Mouse (Mus musculus) stomach, postnatal 0 days (tissue): ENCODE data around the gene Actr6. TPM values are rescaled to one million over a fixed set of nuclear protein-coding genes. Genes with fewer than 3 reads are reported as not detected.
"Not testable (repeated sequence)": the region's sequence is repeated elsewhere in the genome, so short reads cannot be mapped to it uniquely, and the experiment has no call there.

Experiments
- ATAC-seq: fragments of 200-750 bp; cut with Nextera tagmentation; 2 replicates; pipeline ENCODE4 v1.8.0; 2017; ENCODE audit not compliant: low FRiP score, low TSS enrichment
- DNase-seq: peaks from one replicate; pipeline ENCODE4 v3.0.0-alpha.2; 2016; ENCODE audit warnings: low spot score
- H3K27ac ChIP-seq: fragments of 300-500 bp; sonication (generic); replicated peaks from 2 replicates; pipeline ENCODE4 v1.5.1; 2014; ENCODE audit warnings: mild to moderate bottlenecking, control low read depth
- H3K27me3 ChIP-seq: fragments of 300-500 bp; sonication (generic); 2 replicates; pipeline ENCODE4 v1.6.1; 2014; ENCODE audit warnings: low read length; ENCODE audit not compliant: control insufficient read depth, insufficient read depth
- H3K36me3 ChIP-seq: fragments of 300-500 bp; sonication (generic); 2 replicates; pipeline ENCODE4 v1.6.1; 2014; ENCODE audit warnings: low read length, mixed read lengths; ENCODE audit not compliant: control insufficient read depth, insufficient read depth
- H3K4me1 ChIP-seq: fragments of 300-500 bp; sonication (generic); replicated peaks from 2 replicates; pipeline ENCODE4 v1.6.1; 2014; ENCODE audit warnings: antibody characterized with exemption; ENCODE audit not compliant: control insufficient read depth, insufficient read depth
- H3K4me2 ChIP-seq: fragments of 300-500 bp; sonication (generic); replicated peaks from 2 replicates; pipeline ENCODE4 v1.6.1; 2014; ENCODE audit warnings: low read depth, mild to moderate bottlenecking, control low read depth, moderate library complexity
- H3K4me3 ChIP-seq: fragments of 300-500 bp; sonication (generic); 2 replicates; pipeline ENCODE4 v1.5.1; 2014; ENCODE audit warnings: low read depth, low read length, control low read depth
- H3K9ac ChIP-seq: fragments of 300-500 bp; sonication (generic); 2 replicates; pipeline ENCODE4 v1.6.1; 2014; ENCODE audit warnings: mild to moderate bottlenecking, low read length, control low read depth, mixed read lengths
- H3K9me3 ChIP-seq: fragments of 300-500 bp; sonication (generic); 2 replicates; pipeline ENCODE4 v1.6.1; 2016; ENCODE audit warnings: low read length; ENCODE audit not compliant: control insufficient read depth
- CTCF ChIP-seq: IDR thresholded peaks from 2 replicates; pipeline ENCODE4 v1.5.1; 2016; ENCODE audit warnings: antibody characterized with exemption, low read depth, mild to moderate bottlenecking, moderate library complexity
- EP300 ChIP-seq: optimal IDR thresholded peaks from 2 replicates; pipeline ENCODE3; 2016; ENCODE audit warnings: antibody characterized with exemption
- WGBS: fragments of 180-500 bp; shearing (Covaris S2); extraction: QIAGEN DNeasy Blood & Tissue Kit; methylation state at CpG from one replicate; pipeline ENCODE4 v1.1.7; 2014; 5-methylcytosine and 5-hydroxymethylcytosine counted together
- polyA plus RNA-seq: library from polyadenylated mRNA; unstranded; fragments of >200 nt; fragmentation: Nextera tagmentation; extraction: Ambion mirVana; gene quantifications from 2 replicates; pipeline ENCODE4 v1.2.1, GENCODE M21; 2015

Gene Actr6
- polyA plus RNA-seq, 1 experiment from 2014 or later, result 17.1 TPM

DNA sequence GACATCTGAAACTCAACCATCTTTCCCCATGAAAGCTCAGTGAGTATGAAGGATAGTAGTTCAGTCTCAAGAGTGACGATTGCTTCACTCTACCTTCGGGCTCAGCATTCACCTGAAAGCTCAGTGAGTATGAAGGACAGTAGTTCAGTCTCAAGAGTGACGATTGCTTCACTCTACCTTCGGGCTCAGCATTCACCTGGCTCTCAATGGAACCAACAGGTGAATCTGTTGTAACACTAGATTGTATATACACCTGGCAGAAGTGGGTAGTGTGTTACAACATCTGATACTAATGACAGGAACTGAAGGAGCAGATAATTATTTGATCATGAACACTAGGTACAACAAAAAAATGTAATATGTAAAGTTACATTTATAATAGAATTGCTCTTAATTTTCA is 50.4 kb downstream of the Actr6 start:
- ATAC-seq (no peak), DNase-seq (no peak)
- WGBS, result 85% methylated on average over 4 of the region's 4 CpGs
- no peak overlapping the region for H3K27ac ChIP-seq
- no peak for TF ChIP-seq CTCF
- no peak for TF ChIP-seq EP300
- no peak overlapping the region for H3K9ac ChIP-seq
- H3K4me3 ChIP-seq, result no peak overlapping the region
- 0 out of 2 replicates have a peak, but pooled peaks cover under 1% of the 10 kb centered on the region for H3K36me3 ChIP-seq
- peaks cover 5% of the 10 kb centered on the region; the same call in 1 of the 2 replicates for H3K4me1 ChIP-seq
- no peak overlapping the region for H3K4me2 ChIP-seq
- H3K9me3 ChIP-seq, result no peaks in the 10 kb centered on the region
- no peaks in the 10 kb centered on the region for H3K27me3 ChIP-seq

GRCm38 (mm10) chr10:89680517-89680916 is 51.6 kb downstream of the Actr6 start:
- H3K9me3 ChIP-seq, result no peaks in the 10 kb centered on the region
- no peak overlapping the region for H3K4me3 ChIP-seq
- ATAC-seq (peak; percentile 46; the same call in 1 of the 2 replicates), DNase-seq (no peak)
- H3K27ac ChIP-seq, result no peak overlapping the region
- H3K36me3 ChIP-seq, result 0 out of 2 replicates have a peak, but pooled peaks cover 2% of the 10 kb centered on the region
- H3K27me3 ChIP-seq, result no peaks in the 10 kb centered on the region
- peaks cover 5% of the 10 kb centered on the region; the same call in 1 of the 2 replicates for H3K4me1 ChIP-seq
- no peak overlapping the region for H3K4me2 ChIP-seq
- TF ChIP-seq CTCF (no peak), EP300 (no peak)
- 83% methylated on average over 3 of the region's 3 CpGs for WGBS
- no peak overlapping the region for H3K9ac ChIP-seq

GRCm38 (mm10) chr10:89679448-89679847 is 52.6 kb downstream of the Actr6 start:
- Histone ChIP-seq H3K4me2 (no peak overlapping the region), H3K27me3 (no peaks in the 10 kb centered on the region), H3K36me3 (0 out of 2 replicates have a peak, but pooled peaks cover 2% of the 10 kb centered on the region), H3K9me3 (no peaks in the 10 kb centered on the region), H3K9ac (no peak overlapping the region), H3K4me1 (no peaks in the 10 kb centered on the region), H3K4me3 (no peak overlapping the region), H3K27ac (no peak overlapping the region)
- no peak for TF ChIP-seq EP300
- TF ChIP-seq CTCF, result no peak
- DNase-seq (no peak), ATAC-seq (no peak)
- WGBS, result 97% methylated on average over 1 of the region's 1 CpGs

DNA sequence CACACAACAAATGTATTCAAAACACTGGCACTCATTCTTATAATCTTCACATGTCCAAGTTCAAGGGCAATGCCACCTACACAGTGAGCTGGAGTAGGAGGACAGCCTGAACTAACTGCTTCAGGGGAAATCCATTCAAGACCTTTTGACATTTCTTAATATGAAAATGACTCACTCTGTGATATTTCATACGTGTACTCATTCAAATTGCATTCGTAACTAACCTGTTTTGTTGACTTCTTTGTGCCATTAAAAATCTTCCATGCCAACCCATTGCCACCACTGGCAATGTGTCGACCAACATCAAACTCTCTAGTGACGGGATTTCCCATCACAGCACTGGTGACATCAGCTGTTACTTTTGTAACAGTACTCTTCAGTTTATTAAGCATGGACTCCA is 54.0 kb downstream of the Actr6 start:
- ATAC-seq (no peak), DNase-seq (no peak)
- Histone ChIP-seq H3K4me1 (no peaks in the 10 kb centered on the region), H3K27ac (no peak overlapping the region), H3K4me2 (no peak overlapping the region), H3K27me3 (no peaks in the 10 kb centered on the region), H3K4me3 (no peak overlapping the region), H3K36me3 (0 out of 2 replicates have a peak, but pooled peaks cover 2% of the 10 kb centered on the region), H3K9me3 (no peaks in the 10 kb centered on the region), H3K9ac (no peak overlapping the region)
- TF ChIP-seq EP300, result no peak
- no peak for TF ChIP-seq CTCF
- WGBS, result 76% methylated on average over 4 of the region's 4 CpGs

DNA sequence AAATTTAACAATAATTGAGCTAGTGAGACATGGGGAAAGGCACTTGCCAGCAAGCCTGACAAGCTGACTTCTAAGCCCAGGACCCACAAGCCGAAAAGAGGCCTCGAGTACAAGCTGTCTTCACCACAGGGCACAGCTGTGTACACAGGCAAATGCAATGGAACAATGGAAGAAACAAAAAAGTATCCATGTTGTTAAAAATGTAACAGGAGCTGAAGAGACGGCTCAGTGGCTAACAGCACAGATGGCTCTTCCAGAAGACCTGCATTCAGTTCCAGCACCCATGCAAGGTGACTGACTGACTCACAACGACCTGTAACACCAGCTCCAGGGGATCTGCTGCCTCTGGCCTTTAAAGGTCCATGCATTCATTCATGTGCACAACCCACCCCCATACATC is 55.5 kb downstream of the Actr6 start:
- Histone ChIP-seq H3K27ac (no peak overlapping the region), H3K36me3 (0 out of 2 replicates have a peak, but pooled peaks cover 2% of the 10 kb centered on the region), H3K4me2 (no peak overlapping the region), H3K4me3 (no peak overlapping the region), H3K27me3 (no peaks in the 10 kb centered on the region), H3K9ac (no peak overlapping the region), H3K4me1 (no peaks in the 10 kb centered on the region), H3K9me3 (no peaks in the 10 kb centered on the region)
- 54% methylated on average over 4 of the region's 4 CpGs for WGBS
- TF ChIP-seq EP300 (no peak), CTCF (no peak)
- ATAC-seq, result no peak
- no peak for DNase-seq

DNA sequence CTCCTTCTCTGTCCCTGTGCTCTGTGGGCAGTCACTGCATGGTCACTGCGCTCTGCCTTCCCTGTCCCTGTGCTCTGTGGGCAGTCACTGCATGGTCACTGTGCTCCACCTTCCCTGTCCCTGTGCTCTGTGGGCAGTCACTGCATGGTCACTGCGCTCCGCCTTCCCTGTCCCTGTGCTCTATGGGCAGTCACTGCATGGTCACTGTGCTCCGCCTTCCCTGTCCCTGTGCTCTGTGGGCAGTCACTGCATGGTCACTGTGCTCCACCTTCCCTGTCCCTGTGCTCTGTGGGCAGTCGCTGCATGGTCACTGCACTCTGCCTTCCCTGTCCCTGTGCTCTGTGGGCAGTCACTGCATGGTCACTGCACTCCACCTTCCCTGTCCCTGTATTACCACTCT is 61.7 kb downstream of the Actr6 start:
- H3K9me3 ChIP-seq, ATAC-seq, H3K9ac ChIP-seq, DNase-seq, H3K27me3 ChIP-seq, H3K4me2 ChIP-seq, H3K4me1 ChIP-seq, H3K27ac ChIP-seq, H3K4me3 ChIP-seq, H3K36me3 ChIP-seq: not testable (repeated sequence)
- 92% methylated on average over 5 of the region's 5 CpGs for WGBS
